9 mouse cellular contexts compared by ENCODE assay signal in genomic region chr2:115514831-115515428, GRCm38 (mm10).
DNase-seq lines count a peak whose midpoint lies in the region; ATAC-seq lines count a peak whose summit lies in the region.
"Had no signal": no experiment of that assay in that cellular context is flagged by ENCODE, and none has a peak within 500 bp of the region (broad histone marks: within the 10 kb centered on the region; RNA-seq: fewer than 3 reads in every experiment).

No protein-coding gene starts in this region.

- H3K36me3 ChIP-seq in embryonic facial prominence, embryonic 12.5 days = no peaks in the 10 kb centered on the region
- H3K36me3 ChIP-seq in hindbrain, embryonic 12.5 days = no peaks in the 10 kb centered on the region
- no peaks in the 10 kb centered on the region for H3K36me3 ChIP-seq in midbrain, embryonic 13.5 days

- H3K4me2 ChIP-seq in embryonic facial prominence, embryonic 12.5 days (replicated peaks) = 0 out of 2 replicates have a peak overlapping the region, but pooled peaks have one; percentile 7
- no peak overlapping the region for H3K4me2 ChIP-seq in hindbrain, embryonic 12.5 days (replicated peaks)
- H3K4me2 ChIP-seq in midbrain, embryonic 13.5 days (replicated peaks) = no peak overlapping the region

- no peaks in the 10 kb centered on the region for H3K27me3 ChIP-seq in embryonic facial prominence, embryonic 12.5 days
- no peaks in the 10 kb centered on the region for H3K27me3 ChIP-seq in hindbrain, embryonic 12.5 days
- peaks cover 2% of the 10 kb centered on the region; the same call in 1 of the 2 replicates for H3K27me3 ChIP-seq in midbrain, embryonic 13.5 days

- peak overlapping the region; percentile 13; the same call in 1 of the 2 replicates for H3K27ac ChIP-seq in embryonic facial prominence, embryonic 12.5 days
- peak overlapping the region; percentile 60 for H3K27ac ChIP-seq in hindbrain, embryonic 12.5 days
- no peak overlapping the region for H3K27ac ChIP-seq in midbrain, embryonic 13.5 days

- peaks cover 16% of the 10 kb centered on the region; the same call in 1 of the 2 replicates for H3K4me1 ChIP-seq in embryonic facial prominence, embryonic 12.5 days
- peaks cover 13% of the 10 kb centered on the region for H3K4me1 ChIP-seq in hindbrain, embryonic 12.5 days
- peaks cover 6% of the 10 kb centered on the region for H3K4me1 ChIP-seq in midbrain, embryonic 13.5 days (replicated peaks)

- no peaks in the 10 kb centered on the region for H3K9me3 ChIP-seq in embryonic facial prominence, embryonic 12.5 days
- H3K9me3 ChIP-seq in hindbrain, embryonic 12.5 days (replicated peaks) = no peaks in the 10 kb centered on the region
- H3K9me3 ChIP-seq in midbrain, embryonic 13.5 days = no peaks in the 10 kb centered on the region

- ATAC-seq in embryonic facial prominence, embryonic 12.5 days (ENCODE audit: insufficient number of reproducible peaks, insufficient read depth, low FRiP score, low TSS enrichment) = no peak
- ATAC-seq in hindbrain, embryonic 12.5 days (ENCODE audit: low FRiP score) = peak; percentile 83
- ATAC-seq in midbrain, embryonic 13.5 days = peak; percentile 69; the same call in 1 of the 2 replicates

- no peak overlapping the region for H3K4me3 ChIP-seq in embryonic facial prominence, embryonic 12.5 days
- no peak overlapping the region for H3K4me3 ChIP-seq in hindbrain, embryonic 12.5 days
- no peak overlapping the region for H3K4me3 ChIP-seq in midbrain, embryonic 13.5 days (replicated peaks)
- H3K4me3 ChIP-seq: erythroblast, embryonic 14.5 days had no signal

- no peak overlapping the region; the same call in 1 of the 2 replicates for H3K9ac ChIP-seq in embryonic facial prominence, embryonic 12.5 days
- no peak overlapping the region for H3K9ac ChIP-seq in hindbrain, embryonic 12.5 days
- no peak overlapping the region for H3K9ac ChIP-seq in midbrain, embryonic 13.5 days (replicated peaks)

- WGBS in embryonic facial prominence, embryonic 12.5 days = 11% methylated on average over 9 of the region's 9 CpGs
- 13% methylated on average over 9 of the region's 9 CpGs for WGBS in hindbrain, embryonic 12.5 days
- 14% methylated on average over 9 of the region's 9 CpGs for WGBS in midbrain, embryonic 13.5 days

- DNase-seq in cerebellum, adult 11 months = peak; percentile 4
- no peak for DNase-seq in cerebellum, postnatal 36 days
- DNase-seq in Muller cell, postnatal 12 days (ENCODE audit: inconsistent ontology term) = peak; percentile 39
- peak; percentile 35 for DNase-seq in layer of hippocampus, adult 9-11 months
- DNase-seq in thymus, postnatal 10 days (ENCODE audit: low spot score in 2 of 2) = no peak

Comparison
In these comparisons a context has a peak if more than half of its experiments do, and no peak if none do; other contexts are left out.
1. DNase-seq: peak in cerebellum, adult 11 months (single experiment), Muller cell, postnatal 12 days (single experiment) and layer of hippocampus, adult 9-11 months (single experiment); none in cerebellum, postnatal 36 days (0 of 2) and thymus, postnatal 10 days (0 of 2).